Mouse (Mus musculus): ENCODE results near the gene Ccdc175. TPM values are rescaled to one million over a fixed set of nuclear protein-coding genes. Genes with fewer than 3 reads are reported as not detected.

Ccdc175 gene
- polyA plus RNA-seq, 2 experiments: not detected

DNA sequence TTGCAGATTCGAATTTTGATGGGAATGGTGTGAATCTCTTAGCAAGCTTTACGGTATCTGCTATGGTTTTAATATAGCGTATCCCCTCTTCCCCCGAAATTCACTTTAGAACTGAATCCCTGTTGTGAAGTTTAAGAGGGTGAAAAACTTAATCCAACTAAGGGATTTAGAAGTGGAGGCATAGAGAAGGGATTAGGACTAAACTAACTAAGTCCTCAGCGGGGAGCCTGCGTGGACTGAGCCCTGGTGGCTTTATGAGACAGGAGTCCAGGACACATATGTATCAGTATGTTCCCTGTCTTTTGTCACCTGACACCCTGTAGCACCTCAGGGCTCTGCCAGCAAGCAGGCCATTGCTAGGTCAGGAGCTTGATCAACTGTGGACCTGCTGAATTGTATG, 42.9 kb upstream of the Ccdc175 start:
- H3K27ac ChIP-seq: no peak overlapping the region
- DNase-seq (ENCODE audit: low read depth in 3 of 3, low spot score in 3 of 3) (no peak), ATAC-seq (ENCODE audit: insufficient read depth) (no peak)
- no peak for TF ChIP-seq CTCF (IDR thresholded peaks at IDR 0.05; ENCODE audit: low read depth)
- H3K4me3 ChIP-seq (ENCODE audit: insufficient read depth in 1 of 2, low read depth in 2 of 2, low read length in 2 of 2): no peak overlapping the region
- no peaks in the 10 kb centered on the region for H3K36me3 ChIP-seq (replicated peaks; ENCODE audit: control insufficient read depth, insufficient read depth, low read depth)
- no peaks in the 10 kb centered on the region for H3K27me3 ChIP-seq (ENCODE audit: control insufficient read depth, insufficient read depth, low read length)
- no peak overlapping the region for H3K4me2 ChIP-seq (ENCODE audit: low read depth)
- no peaks in the 10 kb centered on the region for H3K9me3 ChIP-seq (ENCODE audit: control insufficient read depth, low read length)
- no peaks in the 10 kb centered on the region for H3K4me1 ChIP-seq (replicated peaks; ENCODE audit: control insufficient read depth in 2 of 2, insufficient read depth in 2 of 2, low read length in 1 of 2)
- WGBS (ENCODE audit: insufficient replicate concordance): 69% methylated on average over 6 of the region's 6 CpGs
- H3K9ac ChIP-seq (replicated peaks): no peak overlapping the region

DNA sequence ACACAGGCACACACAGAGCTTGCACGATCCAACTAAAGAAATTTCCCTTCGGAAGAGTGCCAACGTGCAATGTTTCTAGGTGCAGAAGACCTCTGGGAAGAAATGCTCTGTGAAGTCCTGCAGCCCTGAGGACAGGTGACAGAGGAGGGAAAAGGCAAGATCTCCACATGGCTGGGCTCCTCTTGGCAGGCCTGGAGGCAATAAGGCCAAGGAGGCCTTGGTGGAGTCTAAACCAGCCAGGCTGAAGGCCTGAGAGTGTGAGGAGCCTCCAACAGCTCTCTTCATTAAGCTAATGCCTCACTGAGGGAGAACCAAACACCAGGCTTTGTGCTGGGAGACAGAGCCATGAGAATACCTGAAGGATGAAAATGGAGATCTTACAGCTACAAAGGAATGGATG, 40.5 kb upstream of the Ccdc175 start:
- DNase-seq (ENCODE audit: low read depth in 3 of 3, low spot score in 3 of 3): no peak

DNA sequence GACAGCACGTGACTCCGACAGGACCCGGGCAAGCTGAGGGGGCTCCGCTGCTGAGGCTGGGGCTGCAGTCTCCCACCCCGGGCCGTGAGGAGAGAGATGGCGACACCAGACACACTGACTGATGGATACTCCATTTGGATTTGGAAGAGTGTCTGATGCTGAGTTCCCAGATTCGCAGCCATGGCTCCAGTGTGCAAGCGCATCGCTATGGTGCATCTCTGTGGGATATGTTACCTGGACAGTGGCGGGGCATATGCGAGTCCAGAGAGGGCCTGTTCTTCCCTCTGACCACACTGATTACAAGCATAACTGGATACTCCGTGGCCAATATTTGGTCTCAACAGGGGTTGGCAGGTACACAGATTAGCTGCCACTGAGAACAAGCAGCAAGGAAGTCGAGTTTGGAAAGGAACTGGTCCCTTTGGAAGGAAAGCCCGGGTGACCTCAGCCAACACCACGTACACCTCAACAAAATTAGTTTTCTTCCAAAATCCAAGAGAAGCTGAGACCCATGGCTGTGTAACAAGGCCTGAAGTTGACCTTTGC, 38.8 kb upstream of the Ccdc175 start:
- no peak for TF ChIP-seq CTCF (IDR thresholded peaks at IDR 0.05; ENCODE audit: low read depth)
- no peak for TF ChIP-seq EP300 (IDR thresholded peaks at IDR 0.05; ENCODE audit: low read depth)
- no peak overlapping the region for H3K4me2 ChIP-seq (ENCODE audit: low read depth)
- WGBS (ENCODE audit: insufficient replicate concordance): 72% methylated on average over 16 of the region's 16 CpGs

More for the DNA sequence above, 40.5 kb upstream of the Ccdc175 start:
- Histone ChIP-seq H3K27me3 (ENCODE audit: control insufficient read depth, insufficient read depth, low read length) (no peaks in the 10 kb centered on the region), H3K4me1 (replicated peaks; ENCODE audit: control insufficient read depth in 2 of 2, insufficient read depth in 2 of 2, low read length in 1 of 2) (no peaks in the 10 kb centered on the region), H3K27ac (no peak overlapping the region), H3K9ac (replicated peaks) (no peak overlapping the region), H3K9me3 (ENCODE audit: control insufficient read depth, low read length) (no peaks in the 10 kb centered on the region), H3K36me3 (replicated peaks; ENCODE audit: control insufficient read depth, insufficient read depth, low read depth) (no peaks in the 10 kb centered on the region), H3K4me3 (ENCODE audit: insufficient read depth in 1 of 2, low read depth in 2 of 2, low read length in 2 of 2) (no peak overlapping the region), H3K4me2 (ENCODE audit: low read depth) (no peak overlapping the region)
- WGBS (ENCODE audit: insufficient replicate concordance): 73% methylated on average over 3 of the region's 3 CpGs
- ATAC-seq (ENCODE audit: insufficient read depth): no peak
- TF ChIP-seq EP300 (IDR thresholded peaks at IDR 0.05; ENCODE audit: low read depth) (no peak), CTCF (IDR thresholded peaks at IDR 0.05; ENCODE audit: low read depth) (no peak)

DNA sequence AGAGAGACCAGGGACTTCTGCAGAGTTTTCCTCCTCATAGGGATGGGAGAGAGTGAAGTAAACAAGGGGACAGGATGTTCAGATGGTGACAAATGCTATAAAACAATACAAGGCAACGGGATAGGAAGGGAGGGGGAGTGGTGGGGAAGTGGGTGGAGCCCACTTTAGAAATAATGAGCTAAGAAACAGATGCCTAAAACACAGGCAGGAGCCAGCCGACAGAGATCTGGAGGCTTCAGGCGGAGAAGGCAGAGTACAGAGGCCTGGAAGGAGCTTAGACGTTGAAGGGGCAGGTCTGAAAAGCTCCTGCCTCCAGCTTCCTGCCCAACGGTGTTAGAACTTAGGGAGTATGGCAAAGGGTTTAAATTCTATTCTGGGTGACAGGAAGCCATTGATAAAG, 28.7 kb upstream of the Ccdc175 start:
- no peaks in the 10 kb centered on the region for H3K4me1 ChIP-seq (replicated peaks; ENCODE audit: control insufficient read depth in 2 of 2, insufficient read depth in 2 of 2, low read length in 1 of 2)
- no peak overlapping the region for H3K4me2 ChIP-seq (ENCODE audit: low read depth)
- no peak overlapping the region for H3K4me3 ChIP-seq (ENCODE audit: insufficient read depth in 1 of 2, low read depth in 2 of 2, low read length in 2 of 2)
- no peak overlapping the region for H3K9ac ChIP-seq (replicated peaks)
- H3K27ac ChIP-seq: no peak overlapping the region
- H3K27me3 ChIP-seq (ENCODE audit: control insufficient read depth, insufficient read depth, low read length): no peaks in the 10 kb centered on the region
- H3K9me3 ChIP-seq (ENCODE audit: control insufficient read depth, low read length): no peaks in the 10 kb centered on the region
- ATAC-seq (ENCODE audit: insufficient read depth): no peak
- 21% methylated on average over 5 of the region's 5 CpGs for WGBS (ENCODE audit: insufficient replicate concordance)
- H3K36me3 ChIP-seq (replicated peaks; ENCODE audit: control insufficient read depth, insufficient read depth, low read depth): no peaks in the 10 kb centered on the region
- DNase-seq (ENCODE audit: low read depth in 3 of 3, low spot score in 3 of 3): no peak
- TF ChIP-seq CTCF (IDR thresholded peaks at IDR 0.05; ENCODE audit: low read depth) (no peak), EP300 (IDR thresholded peaks at IDR 0.05; ENCODE audit: low read depth) (no peak)

More for the DNA sequence above, 38.8 kb upstream of the Ccdc175 start:
- no peak overlapping the region for H3K27ac ChIP-seq
- no peaks in the 10 kb centered on the region for H3K27me3 ChIP-seq (ENCODE audit: control insufficient read depth, insufficient read depth, low read length)
- DNase-seq (ENCODE audit: low read depth in 3 of 3, low spot score in 3 of 3): no peak
- H3K4me3 ChIP-seq (ENCODE audit: insufficient read depth in 1 of 2, low read depth in 2 of 2, low read length in 2 of 2): no peak overlapping the region
- H3K4me1 ChIP-seq (replicated peaks; ENCODE audit: control insufficient read depth in 2 of 2, insufficient read depth in 2 of 2, low read length in 1 of 2): no peaks in the 10 kb centered on the region
- no peak for ATAC-seq (ENCODE audit: insufficient read depth)
- H3K9ac ChIP-seq (replicated peaks): no peak overlapping the region
- no peaks in the 10 kb centered on the region for H3K36me3 ChIP-seq (replicated peaks; ENCODE audit: control insufficient read depth, insufficient read depth, low read depth)
- no peaks in the 10 kb centered on the region for H3K9me3 ChIP-seq (ENCODE audit: control insufficient read depth, low read length)

DNA sequence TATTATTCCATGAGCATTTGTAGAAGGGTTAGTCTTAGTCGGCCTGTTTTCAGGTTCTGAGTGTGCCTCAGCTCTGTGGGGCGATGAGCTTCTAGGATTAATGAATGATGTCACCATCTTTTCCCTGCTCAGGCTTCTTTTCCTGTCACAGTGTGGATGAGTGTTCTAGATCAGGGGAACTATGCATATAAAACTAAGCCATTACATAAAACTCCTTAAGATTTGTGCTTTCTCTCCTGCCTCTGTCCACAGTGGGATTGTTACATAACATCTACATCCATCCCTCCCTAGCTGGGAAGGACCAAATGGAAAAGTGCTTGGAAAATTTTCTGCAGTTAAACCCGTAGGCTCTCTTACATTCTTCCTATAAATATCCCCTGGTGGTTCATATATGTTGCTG, 16.0 kb upstream of the Ccdc175 start:
- H3K27me3 ChIP-seq (ENCODE audit: control insufficient read depth, insufficient read depth, low read length): no peaks in the 10 kb centered on the region
- no peak for TF ChIP-seq EP300 (IDR thresholded peaks at IDR 0.05; ENCODE audit: low read depth)
- no peak overlapping the region for H3K27ac ChIP-seq
- no peaks in the 10 kb centered on the region for H3K36me3 ChIP-seq (replicated peaks; ENCODE audit: control insufficient read depth, insufficient read depth, low read depth)
- DNase-seq (ENCODE audit: low read depth in 3 of 3, low spot score in 3 of 3) (no peak), ATAC-seq (ENCODE audit: insufficient read depth) (no peak)
- no peak overlapping the region for H3K4me3 ChIP-seq (ENCODE audit: insufficient read depth in 1 of 2, low read depth in 2 of 2, low read length in 2 of 2)
- no peak overlapping the region for H3K9ac ChIP-seq (replicated peaks)
- WGBS (ENCODE audit: insufficient replicate concordance): 61% methylated on average over 3 of the region's 3 CpGs
- H3K4me1 ChIP-seq (replicated peaks; ENCODE audit: control insufficient read depth in 2 of 2, insufficient read depth in 2 of 2, low read length in 1 of 2): no peaks in the 10 kb centered on the region
- no peaks in the 10 kb centered on the region for H3K9me3 ChIP-seq (ENCODE audit: control insufficient read depth, low read length)
- H3K4me2 ChIP-seq (ENCODE audit: low read depth): no peak overlapping the region
